Mouse (Mus musculus) testis, adult 10 weeks (tissue): ENCODE data around the gene Dync1i1. TPM values are rescaled to one million over a fixed set of nuclear protein-coding genes. Genes with fewer than 3 reads are reported as not detected.

ENCODE experiments used
- polyA plus RNA-seq: library from polyadenylated mRNA; stranded (reverse); fragments of 350-450 nt; fragmentation: Illumina TruSeq; extraction: RNeasy Lipid Tissue Mini Kit (QIAGEN cat#74804); gene quantifications from one replicate; pipeline ENCODE4 v1.2.3, GENCODE M21; 2014; ENCODE audit warnings: low read depth, low replicate concordance

Gene Dync1i1
- 4.9 TPM for polyA plus RNA-seq

GRCm38 (mm10) chr6:5725611-5726236, at the start of gene Dync1i1:
Dync1i1 (plus strand) TSS chr6:5725639.

Other genes with a start within 250 kb of the Dync1i1 start
- 2.2 TPM for gene Pdk4, start 229.3 kb upstream of the Dync1i1 start, polyA plus RNA-seq